Mouse (Mus musculus): ENCODE results near the gene Grhl3. TPM values are rescaled to one million over a fixed set of nuclear protein-coding genes. Genes with fewer than 3 reads are reported as not detected.
A peak's percentile ranks its signal among the peaks of the same experiment; 100 is the strongest.

Gene Grhl3
- total and polyA plus RNA-seq, 2 experiments from 2014 or later, result 1.7 to 2.5 TPM

GRCm38 (mm10) chr4:135525057-135525456, 48.4 kb downstream of the Grhl3 start:
- WGBS, result 67% methylated on average over 12 of the region's 12 CpGs
- no peaks in the 10 kb centered on the region for H3K27me3 ChIP-seq (ENCODE audit: insufficient read depth, low read length)
- no peak overlapping the region for H3K9ac ChIP-seq (replicated peaks; ENCODE audit: low read length)
- no peak overlapping the region for H3K4me3 ChIP-seq (ENCODE audit: low read length)
- no peaks in the 10 kb centered on the region for H3K36me3 ChIP-seq (ENCODE audit: insufficient read depth, low read length)
- no peak for TF ChIP-seq CTCF (IDR thresholded peaks at IDR 0.05; ENCODE audit: low read depth)
- DNase-seq (ENCODE audit: low spot score) (no peak), ATAC-seq (no peak)
- 0 out of 2 replicates have a peak, but pooled peaks cover 4% of the 10 kb centered on the region for H3K4me1 ChIP-seq (ENCODE audit: insufficient read depth, low read length)
- H3K27ac ChIP-seq, result no peak overlapping the region
- no peaks in the 10 kb centered on the region for H3K9me3 ChIP-seq (ENCODE audit: low read length)
- H3K4me2 ChIP-seq (ENCODE audit: low read depth, low read length), result no peak overlapping the region

GRCm38 (mm10) chr4:135523939-135524338, 49.5 kb downstream of the Grhl3 start:
- peak; percentile 58 for DNase-seq (ENCODE audit: low spot score)

GRCm38 (mm10) chr4:135520421-135520820, 53.0 kb downstream of the Grhl3 start:
- Histone ChIP-seq H3K27ac (no peak overlapping the region), H3K4me3 (ENCODE audit: low read length) (no peak overlapping the region), H3K9ac (replicated peaks; ENCODE audit: low read length) (no peak overlapping the region), H3K36me3 (ENCODE audit: insufficient read depth, low read length) (no peaks in the 10 kb centered on the region), H3K4me1 (ENCODE audit: insufficient read depth, low read length) (no peaks in the 10 kb centered on the region), H3K27me3 (ENCODE audit: insufficient read depth, low read length) (no peaks in the 10 kb centered on the region), H3K9me3 (ENCODE audit: low read length) (no peaks in the 10 kb centered on the region), H3K4me2 (ENCODE audit: low read depth, low read length) (no peak overlapping the region)
- ATAC-seq, result no peak
- WGBS, result 79% methylated on average over 9 of the region's 9 CpGs
- DNase-seq (ENCODE audit: low spot score), result no peak
- no peak for TF ChIP-seq CTCF (IDR thresholded peaks at IDR 0.05; ENCODE audit: low read depth)

More at GRCm38 (mm10) chr4:135523939-135524338, 49.5 kb downstream of the Grhl3 start:
- no peak overlapping the region for H3K4me3 ChIP-seq (ENCODE audit: low read length)
- H3K4me1 ChIP-seq (ENCODE audit: insufficient read depth, low read length), result 0 out of 2 replicates have a peak, but pooled peaks cover 4% of the 10 kb centered on the region
- no peak for TF ChIP-seq CTCF (IDR thresholded peaks at IDR 0.05; ENCODE audit: low read depth)
- 0 out of 2 replicates have a peak, but pooled peaks have one; percentile 32 for ATAC-seq
- no peaks in the 10 kb centered on the region for H3K9me3 ChIP-seq (ENCODE audit: low read length)
- 15% methylated on average over 4 of the region's 7 CpGs for WGBS
- no peaks in the 10 kb centered on the region for H3K27me3 ChIP-seq (ENCODE audit: insufficient read depth, low read length)
- H3K9ac ChIP-seq (replicated peaks; ENCODE audit: low read length), result no peak overlapping the region
- no peak overlapping the region for H3K27ac ChIP-seq
- H3K36me3 ChIP-seq (ENCODE audit: insufficient read depth, low read length), result no peaks in the 10 kb centered on the region
- no peak overlapping the region for H3K4me2 ChIP-seq (ENCODE audit: low read depth, low read length)

DNA sequence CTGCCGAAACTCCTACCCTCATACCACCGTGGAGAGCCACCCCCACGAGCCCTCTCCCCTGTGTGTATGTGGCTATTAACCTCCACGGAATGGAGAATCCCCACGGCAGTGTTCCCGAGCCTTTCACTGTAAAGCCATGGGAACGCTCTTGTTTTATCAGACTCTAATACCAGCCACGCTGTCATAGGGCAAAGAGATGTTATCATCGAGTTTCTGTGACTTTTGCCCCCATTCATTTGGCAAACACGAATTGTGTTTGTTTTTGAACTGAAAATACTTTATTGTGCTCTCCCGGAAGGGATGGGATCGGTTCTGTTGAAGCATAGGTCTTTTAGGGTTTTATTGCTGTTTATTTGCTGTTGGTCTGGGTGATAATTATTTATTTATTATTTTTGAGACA, 55.3 kb downstream of the Grhl3 start:
- no peak overlapping the region for H3K27ac ChIP-seq
- TF ChIP-seq CTCF (IDR thresholded peaks at IDR 0.05; ENCODE audit: low read depth), result no peak
- no peaks in the 10 kb centered on the region for H3K4me1 ChIP-seq (ENCODE audit: insufficient read depth, low read length)
- H3K4me2 ChIP-seq (ENCODE audit: low read depth, low read length), result no peak overlapping the region
- no peak overlapping the region for H3K4me3 ChIP-seq (ENCODE audit: low read length)
- ATAC-seq (no peak), DNase-seq (ENCODE audit: low spot score) (no peak)
- no peaks in the 10 kb centered on the region for H3K27me3 ChIP-seq (ENCODE audit: insufficient read depth, low read length)
- WGBS, result 81% methylated on average over 12 of the region's 12 CpGs
- H3K9me3 ChIP-seq (ENCODE audit: low read length), result no peaks in the 10 kb centered on the region
- H3K36me3 ChIP-seq (ENCODE audit: insufficient read depth, low read length), result no peaks in the 10 kb centered on the region
- no peak overlapping the region for H3K9ac ChIP-seq (replicated peaks; ENCODE audit: low read length)

DNA sequence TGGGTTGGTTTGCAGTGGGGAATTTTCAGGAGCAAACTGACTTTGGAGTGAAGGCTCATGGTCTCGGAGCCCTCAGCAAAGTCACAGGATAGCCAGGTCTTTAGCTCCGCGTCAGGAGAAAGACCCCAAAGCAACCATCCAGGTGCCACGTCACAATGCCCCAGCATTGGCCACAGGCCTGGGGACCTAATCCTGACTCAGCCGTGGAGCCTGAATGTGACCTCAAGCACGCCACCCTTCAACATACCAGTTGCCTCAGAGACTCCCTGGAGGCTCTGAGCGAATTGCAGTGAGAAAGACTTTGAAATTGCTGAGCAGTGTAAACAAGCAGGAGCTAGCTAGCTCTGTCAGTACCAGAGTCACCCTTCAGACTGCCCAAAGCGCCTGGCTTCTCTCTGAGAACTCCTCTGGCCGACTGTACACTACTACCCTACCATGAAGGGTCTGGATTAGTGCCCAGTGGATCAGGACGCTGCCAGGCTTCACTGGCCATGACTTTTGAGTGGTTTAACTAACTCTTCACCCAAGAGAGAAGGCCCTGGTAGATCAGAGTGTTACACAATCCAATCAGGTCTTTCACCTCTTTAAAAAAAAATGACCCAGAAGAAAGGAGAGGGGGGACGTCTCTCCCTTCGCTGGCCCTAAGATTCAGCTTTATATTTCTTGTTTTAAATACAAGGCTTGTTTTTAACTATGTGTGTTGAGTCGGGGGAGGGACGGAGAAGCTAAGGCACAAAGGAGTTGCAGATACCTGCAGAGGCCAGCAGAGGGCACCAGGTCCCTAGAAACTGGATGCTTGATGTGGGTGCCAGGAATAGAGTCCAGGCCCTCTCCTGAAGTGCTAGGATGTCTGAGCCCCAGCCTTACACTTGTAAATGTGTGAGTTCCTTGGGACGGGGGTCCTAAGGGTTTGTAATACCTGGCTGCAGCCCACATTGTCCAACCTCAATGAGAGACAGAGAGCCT, 56.8 kb downstream of the Grhl3 start:
- Histone ChIP-seq H3K27me3 (ENCODE audit: insufficient read depth, low read length) (no peaks in the 10 kb centered on the region), H3K4me2 (ENCODE audit: low read depth, low read length) (no peak overlapping the region), H3K27ac (no peak overlapping the region), H3K4me3 (ENCODE audit: low read length) (no peak overlapping the region), H3K9ac (replicated peaks; ENCODE audit: low read length) (no peak overlapping the region), H3K36me3 (ENCODE audit: insufficient read depth, low read length) (no peaks in the 10 kb centered on the region), H3K9me3 (ENCODE audit: low read length) (no peaks in the 10 kb centered on the region), H3K4me1 (ENCODE audit: insufficient read depth, low read length) (no peaks in the 10 kb centered on the region)
- WGBS, result 49% methylated on average over 15 of the region's 15 CpGs
- ATAC-seq (0 out of 2 replicates have a peak, but pooled peaks have one; percentile 35), DNase-seq (ENCODE audit: low spot score) (peak; percentile 61)
- peak; percentile 78 for TF ChIP-seq CTCF (IDR thresholded peaks at IDR 0.05; ENCODE audit: low read depth)

- no peak for ATAC-seq
- WGBS, result 76% methylated on average over 14 of the region's 14 CpGs
- DNase-seq (ENCODE audit: low spot score), result no peak
Measured at GRCm38 (mm10) chr4:135514925-135515324, 58.5 kb downstream of the Grhl3 start.

DNA sequence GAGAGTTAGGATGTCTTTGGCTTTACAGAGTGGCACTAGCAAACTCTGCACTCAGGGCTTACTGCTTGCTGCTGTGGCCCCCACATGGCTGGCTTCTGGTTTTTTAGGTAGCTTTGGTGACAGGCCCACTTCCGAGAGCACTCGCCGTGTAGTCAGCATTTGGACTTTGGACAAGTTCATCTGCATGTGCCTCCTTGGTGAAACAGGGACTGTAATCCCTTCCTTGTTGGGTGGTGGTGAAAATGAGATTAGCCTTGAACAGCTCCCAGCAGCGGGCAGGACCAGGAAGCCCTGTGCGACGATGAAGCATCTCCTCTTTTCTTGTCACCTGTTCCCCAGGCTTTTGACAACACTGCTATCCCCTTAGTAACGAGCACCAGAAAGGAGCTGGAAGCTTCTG, 59.6 kb downstream of the Grhl3 start:
- ATAC-seq, result no peak
- TF ChIP-seq CTCF (IDR thresholded peaks at IDR 0.05; ENCODE audit: low read depth), result no peak
- Histone ChIP-seq H3K36me3 (ENCODE audit: insufficient read depth, low read length) (no peaks in the 10 kb centered on the region), H3K4me2 (ENCODE audit: low read depth, low read length) (no peak overlapping the region), H3K27ac (no peak overlapping the region), H3K27me3 (ENCODE audit: insufficient read depth, low read length) (no peaks in the 10 kb centered on the region), H3K9me3 (ENCODE audit: low read length) (no peaks in the 10 kb centered on the region), H3K9ac (replicated peaks; ENCODE audit: low read length) (no peak overlapping the region), H3K4me1 (ENCODE audit: insufficient read depth, low read length) (no peaks in the 10 kb centered on the region), H3K4me3 (ENCODE audit: low read length) (no peak overlapping the region)
- no peak for DNase-seq (ENCODE audit: low spot score)
- WGBS, result 84% methylated on average over 7 of the region's 7 CpGs

More at GRCm38 (mm10) chr4:135514925-135515324, 58.5 kb downstream of the Grhl3 start:
- H3K36me3 ChIP-seq (ENCODE audit: insufficient read depth, low read length), result no peaks in the 10 kb centered on the region
- no peak overlapping the region for H3K4me2 ChIP-seq (ENCODE audit: low read depth, low read length)
- no peaks in the 10 kb centered on the region for H3K4me1 ChIP-seq (ENCODE audit: insufficient read depth, low read length)
- TF ChIP-seq CTCF (IDR thresholded peaks at IDR 0.05; ENCODE audit: low read depth), result no peak
- no peaks in the 10 kb centered on the region for H3K27me3 ChIP-seq (ENCODE audit: insufficient read depth, low read length)
- no peak overlapping the region for H3K4me3 ChIP-seq (ENCODE audit: low read length)
- H3K9me3 ChIP-seq (ENCODE audit: low read length), result no peaks in the 10 kb centered on the region
- H3K27ac ChIP-seq, result no peak overlapping the region
- H3K9ac ChIP-seq (replicated peaks; ENCODE audit: low read length), result no peak overlapping the region

Measured in hindbrain, postnatal 0 days (tissue).